Mouse (Mus musculus): Measurements from ENCODE around the gene Usp36. TPM values are rescaled to one million over a fixed set of nuclear protein-coding genes. Genes with fewer than 3 reads are reported as not detected.

The Usp36 gene
- total RNA-seq, 1 experiment from 2014 or later, result 20.4 TPM

Other genes with a start within 250 kb of the Usp36 start
- 0.86 and 1.3 TPM in 2 replicates for gene Dnah17, start 159.6 kb downstream of the Usp36 start, total RNA-seq (2017)
- gene Cyth1, start 41.7 kb downstream of the Usp36 start, total RNA-seq (2017), result 155 and 192 TPM in 2 replicates
- gene Cep295nl, start 52.3 kb upstream of the Usp36 start, total RNA-seq (2017), result 3.9 and 4.4 TPM in 2 replicates
- 51.2 and 61.9 TPM in 2 replicates for gene Timp2, start 65.5 kb upstream of the Usp36 start, total RNA-seq (2017)
- 16.5 and 16.7 TPM in 2 replicates for gene Lgals3bp, start 111.8 kb upstream of the Usp36 start, total RNA-seq (2017)
- 30.5 and 34.5 TPM in 2 replicates for gene Cant1, start 128.8 kb upstream of the Usp36 start, total RNA-seq (2017)
- gene C1qtnf1, start 138.0 kb upstream of the Usp36 start, total RNA-seq (2017), result not detected in 2 replicates
- gene Engase, start 186.6 kb upstream of the Usp36 start, total RNA-seq (2017), result 3.0 and 4.8 TPM in 2 replicates

Data from neutrophil, adult 5-6 weeks (primary cell).